Mouse (Mus musculus) midbrain, embryonic 10.5 days (tissue): ENCODE measurements around the gene Olfr214. TPM values are rescaled to one million over a fixed set of nuclear protein-coding genes. Genes with fewer than 3 reads are reported as not detected.

ENCODE experiments used
- polyA plus RNA-seq: library from polyadenylated mRNA; unstranded; fragments of >200 nt; fragmentation: Nextera tagmentation; extraction: Ambion mirVana; gene quantifications from 2 replicates; pipeline ENCODE4 v1.2.1, GENCODE M21; 2016

The Olfr214 gene
- polyA plus RNA-seq, 1 experiment from 2014 or later: not detected

Other genes with a start within 250 kb of the Olfr214 start
- gene March8, start 216.2 kb upstream of the Olfr214 start, polyA plus RNA-seq: 27.7 and 33.7 TPM in 2 replicates
- 0.77 and 1.1 TPM in 2 replicates for gene Alox5, start 93.1 kb upstream of the Olfr214 start, polyA plus RNA-seq
- gene Olfr211, start 65.1 kb upstream of the Olfr214 start, polyA plus RNA-seq: not detected in 2 replicates
- gene Olfr212, start 47.7 kb upstream of the Olfr214 start, polyA plus RNA-seq: not detected in 2 replicates
- gene Olfr213, start 15.8 kb upstream of the Olfr214 start, polyA plus RNA-seq: not detected in 2 replicates
- gene Gm5580, start 3.1 kb upstream of the Olfr214 start, polyA plus RNA-seq: 0.69 and 0.79 TPM in 2 replicates
- gene Olfr215, start 30.0 kb downstream of the Olfr214 start, polyA plus RNA-seq: not detected in 2 replicates
- 308 and 322 TPM in 2 replicates for gene Zfp422, start 74.8 kb downstream of the Olfr214 start, polyA plus RNA-seq
- gene Depp1, start 96.4 kb downstream of the Olfr214 start, polyA plus RNA-seq: 8.6 and 9.2 TPM in 2 replicates
- gene Rassf4, start 119.7 kb downstream of the Olfr214 start, polyA plus RNA-seq: 35.0 and 35.7 TPM in 2 replicates
- gene Tmem72, start 162.7 kb downstream of the Olfr214 start, polyA plus RNA-seq: 0.02 and 0.06 TPM in 2 replicates